Mouse (Mus musculus) testis, adult 2 months (tissue): ENCODE measurements around the gene Sox15. TPM values are rescaled to one million over a fixed set of nuclear protein-coding genes. Genes with fewer than 3 reads are reported as not detected.
"Not testable (repeated sequence)": the region's sequence is repeated elsewhere in the genome, so short reads cannot be mapped to it uniquely, and the experiment has no call there.

ENCODE experiments used
- H3K27ac ChIP-seq: fragments of 200-500 bp; 2 replicates; pipeline ENCODE4 v1.5.1; 2012; ENCODE audit warnings: low read depth, low read length; ENCODE audit not compliant: control insufficient read depth, insufficient read depth
- H3K27me3 ChIP-seq: fragments of 200-500 bp; 2 replicates; pipeline ENCODE4 v1.6.1; 2012; ENCODE audit warnings: mild to moderate bottlenecking, low read length, moderate library complexity; ENCODE audit not compliant: control insufficient read depth, insufficient read depth
- H3K36me3 ChIP-seq: fragments of 200-500 bp; 2 replicates; pipeline ENCODE4 v1.6.1; 2012; ENCODE audit warnings: mild to moderate bottlenecking, low read length; ENCODE audit not compliant: control insufficient read depth, insufficient read depth
- H3K4me1 ChIP-seq: fragments of 200-500 bp; 2 replicates; pipeline ENCODE4 v1.6.1; 2012; ENCODE audit warnings: low read length; ENCODE audit not compliant: control insufficient read depth, insufficient read depth
- H3K4me3 ChIP-seq: fragments of 200-500 bp; 2 replicates; pipeline ENCODE4 v1.5.1; 2012; ENCODE audit warnings: low read depth, mild to moderate bottlenecking, low read length, moderate library complexity, mixed read lengths; ENCODE audit not compliant: control insufficient read depth
- CTCF ChIP-seq: fragments of 200-500 bp; IDR thresholded peaks from 2 replicates; pipeline ENCODE4 v1.5.1; 2012; ENCODE audit warnings: low read depth, mild to moderate bottlenecking, inconsistent platforms, low read length, moderate library complexity; ENCODE audit not compliant: control insufficient read depth, insufficient read depth, insufficient replicate concordance
- POLR2A ChIP-seq: fragments of 200-500 bp; IDR thresholded peaks from 2 replicates; pipeline ENCODE4 v1.6.1; 2012; ENCODE audit warnings: low read depth, mild to moderate bottlenecking, inconsistent platforms, low read length, moderate library complexity; ENCODE audit not compliant: control insufficient read depth
- polyA plus RNA-seq: library from polyadenylated mRNA; depleted of rRNA; stranded (reverse); fragments of >200 nt; gene quantifications from 2 replicates; pipeline ENCODE4 v1.2.3, GENCODE M21; 2012

Sox15 gene
- polyA plus RNA-seq, 1 experiment, result 0.25 TPM

GRCm38 (mm10) chr11:69623006-69623405 lies 32.1 kb upstream of the Sox15 start:
- H3K27me3 ChIP-seq, result no peaks in the 10 kb centered on the region
- H3K27ac ChIP-seq, result peak overlapping the region; percentile 84
- H3K4me1 ChIP-seq, result peaks cover 16% of the 10 kb centered on the region
- no peaks in the 10 kb centered on the region for H3K36me3 ChIP-seq
- TF ChIP-seq POLR2A (no peak), CTCF (no peak)
- peak overlapping the region; percentile 88; the same call in 1 of the 2 replicates for H3K4me3 ChIP-seq

GRCm38 (mm10) chr11:69624339-69624738 lies 30.8 kb upstream of the Sox15 start:
- H3K36me3 ChIP-seq, H3K27ac ChIP-seq, H3K4me3 ChIP-seq, H3K27me3 ChIP-seq: not testable (repeated sequence)
- H3K4me1 ChIP-seq, result peaks cover 16% of the 10 kb centered on the region

GRCm38 (mm10) chr11:69628286-69628685 lies 26.8 kb upstream of the Sox15 start:
- H3K27ac ChIP-seq, result no peak overlapping the region
- H3K36me3 ChIP-seq, result no peaks in the 10 kb centered on the region
- no peak overlapping the region for H3K4me3 ChIP-seq
- H3K27me3 ChIP-seq, result no peaks in the 10 kb centered on the region
- H3K4me1 ChIP-seq, result peaks cover under 1% of the 10 kb centered on the region
- TF ChIP-seq POLR2A, result no peak
- TF ChIP-seq CTCF, result peak; percentile 95; the same call in 1 of the 2 replicates

GRCm38 (mm10) chr11:69629802-69630201 lies 25.3 kb upstream of the Sox15 start:
- no peaks in the 10 kb centered on the region for H3K36me3 ChIP-seq
- H3K4me3 ChIP-seq, result no peak overlapping the region
- H3K27me3 ChIP-seq, result no peaks in the 10 kb centered on the region
- H3K27ac ChIP-seq, result no peak overlapping the region
- no peak for TF ChIP-seq POLR2A
- TF ChIP-seq CTCF, result no peak
- H3K4me1 ChIP-seq, result peaks cover 2% of the 10 kb centered on the region

- H3K4me3 ChIP-seq, result peak within 1 kb of the TSS; percentile 97
- peaks cover 2% of the 10 kb centered on the region for H3K4me1 ChIP-seq
- H3K27me3 ChIP-seq, result no peaks in the 10 kb centered on the region
- peak within 1 kb of the TSS; percentile 91 for H3K27ac ChIP-seq
- TF ChIP-seq CTCF (peak; percentile 81; the same call in 1 of the 2 replicates), POLR2A (peak; percentile 83)
- H3K36me3 ChIP-seq, result no peaks in the 10 kb centered on the region
Measured at GRCm38 (mm10) chr11:69632284-69633089, 22.6 kb upstream of the Sox15 start, which contains the start of gene Fxr2. Gene Fxr2 (plus strand): TSS chr11:69632990.

GRCm38 (mm10) chr11:69633128-69633866 lies 21.8 kb upstream of the Sox15 start:
- H3K4me3 ChIP-seq, result peak overlapping the region; percentile 97
- H3K27ac ChIP-seq, result peak overlapping the region; percentile 91
- H3K36me3 ChIP-seq, result no peaks in the 10 kb centered on the region
- peaks cover 2% of the 10 kb centered on the region for H3K4me1 ChIP-seq
- TF ChIP-seq POLR2A (no peak; the same call in 1 of the 2 replicates), CTCF (no peak)
- no peaks in the 10 kb centered on the region for H3K27me3 ChIP-seq

- H3K4me3 ChIP-seq, result no peak overlapping the region
- peaks cover 2% of the 10 kb centered on the region for H3K4me1 ChIP-seq
- no peak overlapping the region for H3K27ac ChIP-seq
- TF ChIP-seq CTCF (no peak), POLR2A (no peak)
- H3K27me3 ChIP-seq, result no peaks in the 10 kb centered on the region
- no peaks in the 10 kb centered on the region; the same call in 1 of the 2 replicates for H3K36me3 ChIP-seq
Measured at GRCm38 (mm10) chr11:69635471-69635870, 19.6 kb upstream of the Sox15 start.

GRCm38 (mm10) chr11:69645860-69646259 lies 9.3 kb upstream of the Sox15 start:
- Histone ChIP-seq H3K4me3 (no peak overlapping the region), H3K27ac (no peak overlapping the region), H3K27me3 (no peaks in the 10 kb centered on the region), H3K4me1 (no peaks in the 10 kb centered on the region), H3K36me3 (peaks cover 9% of the 10 kb centered on the region)
- TF ChIP-seq CTCF (no peak), POLR2A (no peak)
